Mouse (Mus musculus) retina, embryonic 14.5 days (tissue): Measurements from ENCODE around the gene Rtcb.

Source experiments
- DNase-seq: peaks from one replicate; pipeline ENCODE4 v3.0.0-alpha.2; 2015; ENCODE audit warnings: low spot score

Rtcb gene

DNA sequence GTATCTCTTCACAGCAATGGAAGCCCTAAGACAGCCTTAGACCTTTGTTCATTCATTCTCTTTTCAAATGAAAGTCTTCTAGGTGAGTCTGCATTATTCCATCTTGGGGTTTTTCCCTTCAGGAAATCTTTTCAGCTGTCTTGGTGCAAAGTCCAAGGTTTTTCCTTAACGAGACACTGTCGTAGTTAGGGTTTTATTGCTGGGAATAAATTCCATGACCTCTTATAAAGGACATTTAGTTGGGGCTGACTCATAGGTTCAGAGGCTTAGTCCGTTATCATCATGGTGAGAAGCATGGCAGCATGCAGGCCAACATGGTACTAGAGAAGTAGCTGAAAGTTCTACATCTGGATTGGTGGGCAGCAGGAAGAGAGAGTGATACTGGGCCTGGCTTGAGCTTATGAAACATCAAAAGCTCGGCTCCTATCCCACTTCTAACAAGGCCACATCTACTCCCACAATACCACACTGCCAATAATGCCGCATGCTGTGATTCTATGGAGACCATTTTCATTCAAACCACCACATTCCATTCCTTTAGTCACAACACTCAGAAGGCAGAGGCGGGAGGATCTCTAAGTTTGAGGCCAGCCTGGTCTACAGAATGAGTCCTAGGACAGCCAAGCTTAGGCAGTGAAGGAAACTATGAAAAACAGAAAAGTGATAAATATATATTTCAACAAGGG lies 21.2 kb downstream of the Rtcb start:
- DNase-seq = no peak

GRCm38 (mm10) chr10:85929962-85930361 lies 27.7 kb downstream of the Rtcb start:
- DNase-seq = no peak

DNA sequence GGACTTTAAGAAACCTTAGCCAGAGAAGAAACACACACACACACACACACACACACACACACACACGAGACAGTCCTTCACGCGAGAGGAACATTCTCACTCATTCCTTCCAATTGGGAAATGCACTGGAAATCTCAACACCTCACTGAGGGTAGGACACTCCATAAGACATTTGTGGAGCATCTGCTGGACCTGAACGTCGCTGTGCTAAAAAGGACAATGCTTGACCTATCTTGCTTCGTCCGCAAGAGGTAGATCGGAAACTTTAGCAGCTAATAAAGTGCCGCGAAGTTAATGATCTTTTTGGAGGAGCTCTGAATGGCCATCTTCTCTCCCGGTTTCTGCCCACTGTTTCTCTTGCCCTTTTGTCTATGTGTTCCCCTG lies 28.4 kb downstream of the Rtcb start:
- peak; percentile 35 for DNase-seq

DNA sequence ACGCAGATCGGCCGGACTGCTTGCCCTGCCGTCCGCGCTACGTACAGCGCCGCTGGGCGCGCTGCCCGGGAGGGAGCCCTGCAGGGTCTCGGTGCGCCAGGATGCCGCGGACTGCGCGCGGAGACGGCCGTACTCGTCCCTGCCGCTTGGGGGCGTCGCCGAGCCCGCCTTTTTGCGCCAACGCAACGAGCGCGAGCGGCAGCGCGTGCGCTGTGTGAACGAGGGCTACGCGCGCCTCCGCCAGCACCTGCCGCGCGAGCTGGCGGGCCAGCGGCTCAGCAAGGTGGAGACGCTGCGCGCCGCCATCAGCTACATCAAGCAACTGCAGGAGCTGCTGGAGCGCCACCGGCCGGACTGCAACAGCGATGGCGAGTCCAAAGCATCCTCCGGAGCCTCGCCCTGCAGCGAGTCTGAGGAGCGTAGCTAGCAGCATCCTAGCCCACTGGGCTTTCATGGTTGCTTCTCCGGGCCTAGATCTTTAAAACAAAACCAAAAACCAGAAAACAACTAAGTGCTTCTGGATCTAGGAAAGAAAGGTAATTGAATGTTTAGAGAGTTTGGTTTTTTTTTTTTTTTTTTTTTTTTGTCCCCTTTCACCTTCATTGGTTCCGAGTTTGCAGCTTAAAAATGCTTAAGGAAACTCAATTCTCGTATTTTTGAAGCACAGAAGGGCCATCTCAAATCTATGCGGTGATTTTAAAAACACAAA lies 29.0 kb downstream of the Rtcb start:
- DNase-seq = peak; percentile 83

DNA sequence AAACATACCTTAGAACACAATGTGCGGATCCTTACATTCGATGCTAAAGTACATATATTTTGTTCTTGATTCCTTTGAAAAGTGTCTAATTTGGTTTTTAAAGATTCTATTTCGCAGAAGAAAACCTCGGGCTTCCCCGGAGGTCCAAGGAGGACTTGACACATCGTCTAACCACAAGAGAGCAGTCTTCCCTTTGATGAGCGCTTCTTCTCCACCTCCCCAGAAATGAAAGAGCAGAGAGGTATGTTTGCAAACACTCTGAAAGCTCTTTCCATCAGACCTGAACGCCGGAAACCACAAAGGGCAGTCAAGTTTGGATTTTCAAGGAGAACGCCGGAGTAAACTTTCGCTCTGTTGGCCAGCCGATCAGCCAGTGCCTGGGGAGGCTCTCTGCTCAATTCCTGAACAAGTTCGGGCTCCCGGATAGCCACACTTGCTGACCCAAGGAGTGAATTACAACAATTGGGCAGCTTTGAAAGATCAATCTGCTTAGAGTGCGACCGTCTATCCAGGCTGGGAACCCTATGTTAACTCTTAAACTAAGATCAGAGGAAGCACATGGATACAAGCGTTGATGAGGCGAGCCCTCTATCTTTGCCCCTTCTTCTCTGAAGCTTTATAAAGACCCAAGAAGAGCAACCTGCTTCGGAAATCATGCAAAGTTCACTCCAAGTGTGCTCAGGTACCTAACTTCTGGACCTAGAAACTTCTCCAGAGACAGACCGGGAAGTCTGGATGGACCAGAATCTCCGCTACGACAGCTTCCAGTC lies 29.8 kb downstream of the Rtcb start, which contains the start of gene Ascl4:
TSS of gene Ascl4 (plus strand) at position 6 of the 770 bp plus-strand sequence.
- DNase-seq = peak; percentile 39

DNA sequence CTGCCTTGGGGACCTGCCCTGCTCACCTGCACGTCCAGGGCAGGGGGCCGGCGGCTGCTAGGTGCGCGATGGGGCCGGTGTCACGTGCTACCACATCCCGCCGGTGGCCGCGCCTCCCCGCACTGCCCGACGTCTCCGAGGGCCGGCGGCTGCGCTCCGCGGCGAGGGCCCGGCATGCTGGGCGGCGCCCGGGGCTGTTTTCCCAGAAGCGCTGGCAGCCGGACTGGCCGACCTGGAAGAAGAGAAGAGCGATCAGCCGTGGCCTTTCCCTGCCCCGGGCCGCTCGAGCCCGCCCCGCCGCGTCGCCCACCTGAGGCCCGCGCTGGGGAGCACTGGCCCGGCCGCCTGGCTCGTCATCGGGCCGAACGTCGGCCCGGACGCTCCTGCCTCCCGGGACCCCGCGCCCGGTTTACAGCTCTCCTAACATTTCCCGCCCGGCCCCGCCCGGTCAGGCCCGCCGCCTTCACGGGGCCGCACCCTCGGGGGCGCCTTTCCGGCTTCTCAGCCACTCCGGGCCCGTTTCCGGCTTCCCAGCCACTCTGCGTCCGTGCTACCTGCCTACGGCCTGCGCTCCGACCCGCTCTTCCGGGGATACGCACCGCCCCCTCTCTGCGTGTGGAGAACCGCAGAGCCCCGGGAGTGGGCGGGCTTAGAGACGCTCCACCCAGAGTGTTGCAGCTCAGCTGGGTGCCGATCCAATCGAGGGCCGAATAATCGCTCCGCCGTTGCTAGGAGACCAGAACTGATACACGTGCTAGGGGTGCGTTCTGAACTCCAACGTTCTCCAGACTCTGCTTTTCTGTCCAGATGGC lies 40.9 kb downstream of the Rtcb start, which contains the start of gene Prdm4:
TSS of gene Prdm4 (minus strand) at position 645 of the 812 bp plus-strand sequence.
- peak; percentile 99 for DNase-seq
